Mouse (Mus musculus) liver, adult 2 months (tissue): ENCODE measurements around the gene Kif1a.

ENCODE experiments used
- CTCF ChIP-seq: fragments of 200-500 bp; IDR thresholded peaks from 2 replicates; pipeline ENCODE4 v1.5.1; 2011; ENCODE audit warnings: low read depth, low read length, control low read depth
- POLR2A ChIP-seq: fragments of 200-500 bp; IDR thresholded peaks from 2 replicates; pipeline ENCODE4 v1.6.1; 2011; ENCODE audit warnings: low read length, control low read depth; ENCODE audit not compliant: insufficient read depth; ENCODE audit errors: extremely low read depth

- no peak for TF ChIP-seq POLR2A
- TF ChIP-seq CTCF = no peak
Measured at GRCm38 (mm10) chr1:93020602-93021001, 81.1 kb downstream of the Kif1a start.
